Mouse (Mus musculus) Patski (cell line): Measurements from ENCODE around the gene Eps8. TPM values are rescaled to one million over a fixed set of nuclear protein-coding genes. Genes with fewer than 3 reads are reported as not detected.
"Not testable (repeated sequence)": the region's sequence is repeated elsewhere in the genome, so short reads cannot be mapped to it uniquely, and the experiment has no call there.

ENCODE experiments used
- ATAC-seq: fragments of 100-300 bp; one replicate; pipeline ENCODE4 v1.8.0; 2021
- CTCF ChIA-PET: fragments of 350-600 bp; sonication (Branson Sonifier 250); formaldehyde crosslinking; loops from one replicate; lab custom pipeline; 2022; ENCODE audit warnings: inconsistent platforms; lab: Charles Lee
- POLR2A ChIA-PET: fragments of 350-600 bp; sonication (Branson Sonifier 250); formaldehyde crosslinking; loops from one replicate; lab custom pipeline; 2022; ENCODE audit warnings: antibody characterized with exemption, inconsistent platforms; lab: Charles Lee
- DNase-seq: peaks from one replicate; pipeline ENCODE4 v3.0.0-alpha.2; 2011; ENCODE audit warnings: low read depth, low spot score
- H3K27me3 ChIP-seq: fragments of 371-371 bp; one replicate; pipeline ENCODE4 v1.5.1; 2021
- CTCF ChIP-seq: fragments of 100-300 bp; IDR thresholded peaks from one replicate; pipeline ENCODE4 v1.5.1; 2021
- in situ Hi-C: fragments of 300-500 bp; cut with MboI; formaldehyde crosslinking; loops from 3 replicates; pipeline ENCODE4 v1.11.1; 2018; ENCODE audit warnings: low pct_unique_long_range_greater_than_20kb, mixed read lengths
- polyA plus RNA-seq: library from polyadenylated mRNA; unstranded; gene quantifications from one replicate; pipeline ENCODE4 v1.2.3, GENCODE M21; 2021

Gene Eps8
- polyA plus RNA-seq, 1 experiment from 2014 or later: 27.0 TPM

DNA sequence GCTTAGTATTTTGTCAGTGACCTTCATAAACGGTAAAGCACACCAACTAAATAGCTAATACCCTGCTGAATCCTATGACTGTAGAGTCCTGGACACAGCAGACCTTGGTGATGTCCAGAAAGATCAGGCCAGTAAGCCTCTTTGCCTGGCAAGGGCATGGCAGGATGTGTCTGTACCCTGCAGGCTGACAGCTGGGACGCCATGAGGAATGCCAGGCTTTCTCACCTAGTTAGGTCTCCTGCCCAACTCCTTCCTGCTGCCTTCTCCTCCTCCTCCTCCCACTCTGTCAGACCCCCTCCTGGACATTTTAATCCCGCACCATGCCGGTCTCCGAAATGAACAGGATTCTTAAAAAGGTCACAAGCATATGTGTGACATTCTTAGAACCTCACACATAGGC, 190.9 kb downstream of the Eps8 start:
- DNase-seq (no peak), ATAC-seq (no peak)
- POLR2A ChIA-PET: no interaction called here
- no peak for TF ChIP-seq CTCF
- H3K27me3 ChIP-seq: no peaks in the 10 kb centered on the region
- in situ Hi-C loops: loop anchor here (10.0 kb wide), 1 partner anchor 101 kb away; no protein-coding TSS in a partner anchor
- CTCF ChIA-PET: interaction anchor here (0.8 to 2.7 kb wide), 2 partner anchors 8 to 26 kb away, joined by 3 to 9 read pairs; no protein-coding TSS in a partner anchor

DNA sequence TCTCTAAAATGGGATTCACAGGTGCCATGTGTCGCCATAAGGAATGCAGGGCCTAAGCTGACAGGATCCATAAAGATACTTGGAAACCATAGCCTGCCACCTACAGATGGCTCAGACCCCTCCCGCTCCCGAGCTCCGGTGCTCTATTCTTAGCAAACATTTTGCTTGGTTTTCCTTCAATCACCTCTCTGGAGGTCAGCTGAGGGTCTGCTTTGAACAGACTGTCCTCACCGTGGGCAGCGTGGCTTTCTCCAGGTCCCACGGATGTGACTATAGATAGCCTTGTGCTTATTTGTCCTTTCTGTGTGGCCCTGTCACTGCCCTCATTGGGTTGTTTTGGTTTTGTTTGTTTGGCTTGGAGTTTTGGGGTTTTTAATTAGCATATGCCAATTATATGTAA, 196.5 kb downstream of the Eps8 start:
- ATAC-seq (no peak), DNase-seq (no peak)
- in situ Hi-C loops: no loop called here
- no peaks in the 10 kb centered on the region for H3K27me3 ChIP-seq
- ChIA-PET POLR2A (no interaction called here), CTCF (interaction anchor here (1.3 kb wide), 1 partner anchor 266 kb away, joined by 3 read pairs; no protein-coding TSS in a partner anchor)
- TF ChIP-seq CTCF: no peak

GRCm38 (mm10) chr6:137457210-137457609, 197.5 kb downstream of the Eps8 start:
- CTCF ChIA-PET: no interaction called here
- ATAC-seq: no peak
- in situ Hi-C loops: no loop called here
- no peaks in the 10 kb centered on the region for H3K27me3 ChIP-seq
- no peak for TF ChIP-seq CTCF
- DNase-seq: no peak
- POLR2A ChIA-PET: no interaction called here

DNA sequence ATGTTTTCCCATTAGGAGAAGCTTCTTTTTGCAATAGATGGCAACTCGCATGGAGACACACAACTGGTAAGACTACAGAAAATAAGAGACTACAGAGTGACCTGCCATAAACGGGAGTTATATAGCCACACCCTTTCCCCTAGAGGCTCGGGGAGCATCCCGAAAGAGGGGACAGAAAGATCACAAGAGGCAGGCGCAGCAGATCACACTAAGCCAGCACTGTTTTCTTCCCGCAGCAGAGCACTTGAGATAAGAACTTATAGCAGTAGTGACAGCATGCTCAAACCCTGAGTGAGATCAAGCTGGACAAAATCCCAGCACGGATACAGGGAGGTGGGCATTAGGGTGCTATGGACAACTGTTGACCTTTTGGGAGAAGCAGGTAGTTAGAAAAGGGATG, 198.6 kb downstream of the Eps8 start:
- CTCF ChIA-PET: interaction anchor here (0.7 to 1.9 kb wide), 17 partner anchors 8 to 278 kb away, joined by 3 to 11 read pairs (median 4); partner anchors contain the start of gene Strap
- in situ Hi-C loops: no loop called here
- ATAC-seq: no peak

DNA sequence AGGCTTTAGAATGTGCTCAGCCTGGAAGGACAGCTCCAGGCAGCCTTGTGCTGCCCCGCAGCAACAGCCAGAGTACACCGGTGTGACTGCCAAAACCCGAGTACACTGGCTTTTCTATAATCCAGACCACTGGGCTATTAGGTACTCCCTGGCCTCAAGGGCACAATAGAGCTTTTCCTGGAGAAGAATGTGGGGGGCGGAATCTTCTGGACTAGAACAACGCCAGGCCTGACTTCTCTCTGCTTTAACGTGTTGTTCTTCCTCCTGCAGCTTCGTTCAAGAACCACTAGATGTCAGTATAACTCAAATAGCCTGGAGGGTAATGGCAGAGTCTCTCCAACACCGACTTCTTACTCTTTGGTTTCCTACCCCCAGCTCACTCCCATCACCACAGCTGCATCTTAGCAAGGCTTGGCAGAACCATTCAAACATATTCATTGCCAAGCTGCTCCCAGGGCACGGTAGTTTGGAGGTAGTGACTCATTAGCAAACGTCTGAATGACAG, 199.1 kb downstream of the Eps8 start:
- CTCF ChIA-PET: interaction anchor here (0.7 to 1.9 kb wide), 18 partner anchors 9 to 279 kb away, joined by 3 to 11 read pairs (median 4); partner anchors contain the start of gene Strap
- in situ Hi-C loops: no loop called here
- peak; percentile 89 for TF ChIP-seq CTCF
- DNase-seq: no peak
- no peaks in the 10 kb centered on the region for H3K27me3 ChIP-seq
- POLR2A ChIA-PET: interaction anchor here (0.6 to 0.9 kb wide), 2 partner anchors 204 to 279 kb away, joined by 3 read pairs; no protein-coding TSS in a partner anchor
- ATAC-seq: peak; percentile 94

More for the DNA sequence above, 198.6 kb downstream of the Eps8 start:
- no peaks in the 10 kb centered on the region for H3K27me3 ChIP-seq
- no peak for TF ChIP-seq CTCF
- POLR2A ChIA-PET: interaction anchor here (0.6 to 0.9 kb wide), 2 partner anchors 204 to 279 kb away, joined by 3 read pairs; no protein-coding TSS in a partner anchor
- no peak for DNase-seq

GRCm38 (mm10) chr6:137446116-137446515, 208.6 kb downstream of the Eps8 start:
- CTCF ChIA-PET, POLR2A ChIA-PET: not testable (repeated sequence)
- in situ Hi-C loops: loop anchor here (10.0 kb wide), 1 partner anchor 279 kb away; no protein-coding TSS in a partner anchor

GRCm38 (mm10) chr6:137443089-137443488, 211.6 kb downstream of the Eps8 start:
- no peak for DNase-seq
- ATAC-seq: no peak
- no peaks in the 10 kb centered on the region for H3K27me3 ChIP-seq
- TF ChIP-seq CTCF: no peak
- CTCF ChIA-PET: interaction anchor here (1.6 kb wide), 1 partner anchor 12 kb away, joined by 6 read pairs; no protein-coding TSS in a partner anchor
- POLR2A ChIA-PET: no interaction called here
- in situ Hi-C loops: loop anchor here (10.0 kb wide), 1 partner anchor 282 kb away; no protein-coding TSS in a partner anchor

More at GRCm38 (mm10) chr6:137446116-137446515, 208.6 kb downstream of the Eps8 start:
- not testable (repeated sequence) for DNase-seq, ATAC-seq, H3K27me3 ChIP-seq

DNA sequence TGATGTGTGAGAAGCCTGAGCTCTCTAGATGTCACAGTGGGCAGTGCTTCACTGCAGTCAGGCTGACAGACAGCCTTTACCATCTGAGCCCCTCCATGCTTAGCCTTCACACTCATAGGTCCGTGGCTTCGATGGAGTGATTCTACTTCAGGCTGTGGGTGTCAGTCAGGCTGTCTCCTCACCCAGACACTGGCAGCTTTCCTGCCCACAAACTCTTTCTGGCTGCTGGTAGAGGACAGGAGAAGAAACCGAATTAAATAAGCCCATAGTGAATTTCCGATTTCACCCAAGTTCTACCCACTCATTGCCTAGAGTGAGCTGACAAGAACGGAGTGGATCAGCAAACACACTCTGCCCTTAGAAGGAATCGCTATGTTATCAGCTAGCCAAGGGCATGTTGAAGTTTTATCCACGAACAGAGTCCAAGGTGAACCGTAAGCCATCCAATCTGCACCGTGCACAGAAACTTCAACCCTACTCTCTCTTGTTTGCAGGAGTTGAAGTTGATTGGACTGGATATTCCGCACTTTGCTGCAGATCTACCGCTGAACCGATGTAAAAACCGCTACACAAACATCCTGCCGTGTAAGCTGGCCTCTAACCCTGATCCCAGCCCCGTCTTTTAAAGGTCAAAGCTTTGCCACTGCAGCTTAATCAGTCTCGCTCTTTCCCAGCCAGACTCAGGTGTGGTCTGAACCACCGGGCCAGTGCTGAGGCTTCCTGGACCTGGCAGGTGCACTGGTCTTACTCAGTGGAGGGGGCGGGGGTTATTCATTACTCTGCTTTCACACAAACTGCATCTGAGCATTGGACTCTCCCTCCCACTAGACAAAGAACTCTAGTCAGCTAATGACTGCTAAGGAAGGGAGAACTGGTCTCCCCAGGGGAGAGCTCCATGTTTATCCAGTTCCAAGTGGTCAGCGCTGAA, 213.9 kb downstream of the Eps8 start:
- POLR2A ChIA-PET: interaction anchor here (1.0 kb wide), 1 partner anchor 11 kb away, joined by 3 read pairs; no protein-coding TSS in a partner anchor
- no peak for ATAC-seq
- H3K27me3 ChIP-seq: no peaks in the 10 kb centered on the region
- TF ChIP-seq CTCF: no peak
- CTCF ChIA-PET: no interaction called here
- no peak for DNase-seq
- in situ Hi-C loops: loop anchor here (10.0 kb wide), 1 partner anchor 284 kb away; no protein-coding TSS in a partner anchor

DNA sequence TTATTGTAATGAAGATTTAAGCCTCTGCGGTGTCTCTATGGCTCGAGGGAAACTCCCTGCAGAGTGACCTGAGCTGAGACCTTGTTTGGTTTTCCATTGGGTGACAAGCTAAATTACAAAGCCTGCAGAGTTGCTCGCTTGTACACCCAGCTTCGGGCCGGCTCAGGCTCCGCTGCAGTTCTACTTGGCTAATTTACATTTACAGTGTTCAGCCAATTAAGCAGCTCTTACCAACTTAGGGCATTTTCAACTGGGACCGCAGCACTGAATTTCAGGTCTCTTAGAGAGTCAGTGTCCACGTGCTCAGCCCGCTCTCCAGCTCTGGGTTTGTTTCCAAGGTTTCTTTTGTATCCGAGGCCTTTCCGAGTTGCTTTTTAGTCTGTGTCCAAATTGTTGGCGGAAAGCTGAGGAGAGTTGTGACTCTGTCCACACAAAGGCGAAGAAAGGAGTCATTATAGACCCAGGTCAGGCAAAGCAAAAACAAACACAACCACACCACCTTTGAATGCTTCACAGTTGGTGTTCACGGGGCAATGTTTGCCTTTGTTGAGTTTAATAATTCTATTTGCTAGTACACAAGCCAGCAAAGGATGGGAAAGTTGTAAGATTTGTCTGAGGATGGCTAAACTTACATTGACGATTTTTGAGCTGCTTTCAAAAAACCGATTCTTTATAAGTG, 216.6 kb downstream of the Eps8 start:
- ChIA-PET POLR2A (interaction anchor here (0.6 kb wide), 2 partner anchors 46 to 546 kb away, joined by 3 read pairs; no protein-coding TSS in a partner anchor), CTCF (interaction anchor here (1.6 kb wide), 1 partner anchor 24 kb away, joined by 3 read pairs; no protein-coding TSS in a partner anchor)
- DNase-seq (no peak), ATAC-seq (no peak)
- TF ChIP-seq CTCF: no peak
- in situ Hi-C loops: no loop called here
- no peaks in the 10 kb centered on the region for H3K27me3 ChIP-seq
